Mouse (Mus musculus) spleen, postnatal 4 days (tissue): ENCODE measurements around the gene Fam172a.

Experiments used
- DNase-seq, 2 experiments: peaks; one replicate each; pipeline ENCODE4 v3.0.0; 2022; ENCODE audit warnings: low spot score in 2 of 2

The Fam172a gene

DNA sequence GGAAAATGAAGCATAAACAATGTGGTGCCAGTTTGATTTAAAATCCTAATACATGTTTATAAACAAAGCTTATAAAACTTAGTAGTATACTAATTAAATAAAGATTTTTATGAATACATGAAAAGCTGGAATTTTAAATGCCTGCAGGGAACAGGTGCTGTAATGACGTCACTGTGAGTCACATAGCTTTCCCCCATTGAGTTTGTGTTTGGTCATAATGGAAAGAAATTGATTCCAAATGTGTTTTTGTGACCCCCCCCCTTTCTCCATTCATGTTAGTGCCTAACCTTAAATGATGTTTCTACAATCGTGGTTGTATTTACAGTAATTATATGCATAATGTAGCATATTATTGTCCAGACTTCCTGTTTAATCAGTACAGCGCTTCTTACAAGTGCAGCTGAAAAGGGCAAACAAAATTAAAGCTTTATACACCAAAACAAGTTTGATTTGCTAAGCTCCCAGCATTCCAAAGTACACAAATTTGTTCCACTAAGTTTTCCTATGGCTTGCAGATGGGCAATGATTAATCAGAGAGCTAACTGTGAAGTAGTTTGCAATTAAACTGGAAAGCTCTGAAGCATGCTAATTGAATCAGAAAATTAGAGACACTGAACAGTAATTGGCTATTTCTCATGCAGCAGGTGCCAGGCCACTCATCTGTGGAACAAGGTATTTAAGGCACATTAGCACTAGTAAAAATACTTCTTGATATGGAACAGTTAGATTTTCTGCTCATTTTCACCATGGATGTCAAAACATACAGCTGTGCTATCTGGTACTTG, 398.1 kb downstream of the Fam172a start:
- DNase-seq, result no peak

DNA sequence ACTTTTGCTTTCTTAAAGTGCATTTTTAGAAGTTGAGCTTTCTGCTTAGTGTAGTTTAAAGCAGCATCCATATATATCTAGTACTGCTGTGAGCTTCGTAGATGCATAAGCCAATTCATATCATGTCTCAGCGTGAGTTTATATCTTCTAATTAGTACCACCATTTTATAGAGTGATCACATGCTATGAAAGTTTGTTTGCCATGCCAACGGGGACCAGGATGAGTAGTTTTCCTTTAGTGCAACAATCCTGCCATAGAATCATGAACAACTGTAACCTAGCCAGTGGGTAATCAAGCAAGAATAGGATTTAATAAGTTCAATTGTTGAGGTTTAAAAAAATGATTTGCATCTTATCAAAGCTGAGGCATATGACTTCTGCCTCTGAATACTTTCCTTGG, 398.8 kb downstream of the Fam172a start:
- DNase-seq, result no peak

GRCm38 (mm10) chr13:78102337-78102736, 400.5 kb downstream of the Fam172a start:
- no peak for DNase-seq

GRCm38 (mm10) chr13:78104851-78105250, 403.0 kb downstream of the Fam172a start:
- DNase-seq, result no peak

GRCm38 (mm10) chr13:78110648-78111047, 408.8 kb downstream of the Fam172a start:
- DNase-seq, result no peak

GRCm38 (mm10) chr13:78113978-78114377, 412.1 kb downstream of the Fam172a start:
- DNase-seq, result no peak

DNA sequence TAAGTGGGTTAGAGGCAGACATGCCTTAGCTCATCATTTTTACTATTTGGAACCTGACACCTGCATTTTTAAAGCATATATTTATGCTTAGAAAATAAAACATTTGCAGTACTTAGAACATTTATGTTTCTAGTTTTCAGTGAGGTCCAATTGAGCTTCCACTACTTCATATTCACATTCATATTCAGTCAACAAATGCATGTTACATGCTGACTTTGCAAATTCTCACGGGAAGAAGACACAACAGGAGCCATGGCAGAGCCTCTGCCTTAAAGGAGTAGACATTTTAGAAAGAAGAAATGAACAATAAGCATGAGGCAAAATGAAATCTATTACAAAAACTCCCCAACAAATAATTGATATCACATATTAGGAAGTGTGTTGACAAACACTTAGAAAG, 416.9 kb downstream of the Fam172a start:
- no peak for DNase-seq

DNA sequence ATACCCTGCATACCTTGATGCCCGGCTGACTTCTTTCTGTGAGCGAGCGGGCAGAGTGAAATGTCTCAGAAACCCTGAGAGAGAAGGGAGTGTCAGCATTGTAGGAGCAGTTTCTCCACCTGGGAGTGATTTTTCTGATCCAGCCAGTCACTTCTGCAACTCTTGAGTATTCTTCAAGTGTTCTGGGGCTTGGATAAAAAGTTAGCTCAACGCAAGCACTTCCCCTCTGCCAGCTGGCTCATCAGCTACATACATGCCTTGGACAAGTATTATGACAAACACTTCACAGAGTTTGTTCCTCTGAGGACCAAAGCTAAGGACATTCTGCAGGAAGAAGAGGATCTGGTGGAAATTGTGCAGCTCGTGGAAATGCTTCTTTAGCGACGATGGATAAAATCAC, 420.2 kb downstream of the Fam172a start:
- DNase-seq, result no peak

DNA sequence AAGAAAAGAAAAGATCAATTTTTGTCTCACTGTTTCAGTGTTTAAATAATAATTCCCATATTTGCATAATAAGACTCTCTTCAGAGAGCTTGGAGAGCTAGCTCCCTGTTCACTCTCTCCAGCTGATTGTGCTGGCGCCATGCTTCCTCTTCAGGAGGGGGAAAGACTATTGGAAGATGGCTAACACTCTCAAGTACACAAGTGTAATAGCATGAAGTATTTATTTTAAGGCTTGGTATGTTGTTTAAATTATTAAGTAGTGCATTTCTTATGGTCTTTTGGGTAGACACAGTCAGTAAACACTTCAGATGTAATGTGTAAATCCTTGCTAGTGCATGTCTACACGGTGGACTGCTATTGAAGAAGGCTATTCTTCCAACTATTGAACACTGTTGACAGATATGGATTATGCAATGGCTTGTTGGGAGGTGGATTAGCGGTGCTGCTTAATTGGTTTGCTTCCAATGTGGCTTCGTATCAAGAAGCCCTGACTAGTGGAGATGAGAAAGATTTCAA, 422.1 kb downstream of the Fam172a start:
- DNase-seq, result no peak

- DNase-seq, result no peak
Observed at GRCm38 (mm10) chr13:78157465-78157864, 455.6 kb downstream of the Fam172a start.

GRCm38 (mm10) chr13:78162149-78162548, 460.3 kb downstream of the Fam172a start:
- DNase-seq, result no peak

DNA sequence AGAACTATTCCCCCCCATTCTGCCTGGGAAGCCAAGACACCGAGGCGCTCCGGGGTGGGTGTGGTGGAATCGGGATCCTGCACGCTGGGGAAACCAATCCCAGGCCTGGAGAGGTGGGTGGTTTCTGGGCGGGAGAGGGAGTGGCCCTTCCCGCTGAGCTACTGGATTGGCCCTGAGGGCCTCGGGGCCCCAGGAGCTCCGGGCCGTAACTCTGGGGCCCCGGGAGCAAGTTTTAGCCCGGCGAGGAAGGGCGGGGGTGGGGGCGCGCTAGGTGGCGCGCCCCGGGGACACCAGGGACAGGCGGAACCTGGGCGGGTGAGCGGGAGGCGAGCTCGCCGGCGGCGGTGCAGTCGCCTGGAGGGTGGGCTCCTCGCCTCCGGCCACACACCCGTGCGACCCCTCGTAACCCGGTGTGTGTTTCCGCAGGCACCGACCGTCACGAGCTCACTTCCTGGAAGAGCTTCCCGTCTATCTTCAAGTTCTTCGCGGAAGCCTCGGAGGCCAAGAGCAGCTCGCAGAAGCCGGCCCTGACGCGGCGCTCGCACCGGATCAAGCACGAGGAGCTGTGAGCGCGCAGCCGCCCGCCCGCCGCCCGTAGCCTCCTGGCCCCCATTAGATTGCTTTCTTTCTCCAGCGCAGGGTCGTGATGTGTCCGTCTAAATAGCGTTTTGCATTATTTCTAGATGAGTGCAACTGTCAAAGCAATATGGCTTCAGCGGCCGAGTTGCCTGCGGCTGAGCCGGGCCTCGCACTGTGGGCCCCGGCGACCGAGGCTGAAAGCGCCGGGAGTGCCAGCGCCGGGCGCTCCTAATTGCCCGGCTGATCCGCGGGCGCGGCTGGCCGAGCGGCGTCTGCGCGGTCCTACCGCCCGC, 461.5 kb downstream of the Fam172a start:
- peak in 1 of 2 experiments; percentile 62 for DNase-seq

- no peak for DNase-seq
Observed at GRCm38 (mm10) chr13:78164941-78165340, 463.1 kb downstream of the Fam172a start.

GRCm38 (mm10) chr13:78168166-78168565, 466.3 kb downstream of the Fam172a start:
- no peak for DNase-seq

GRCm38 (mm10) chr13:78171320-78171719, 469.5 kb downstream of the Fam172a start:
- no peak for DNase-seq

GRCm38 (mm10) chr13:78171984-78172636, 470.3 kb downstream of the Fam172a start:
- DNase-seq, result no peak

- DNase-seq, result no peak
Observed at GRCm38 (mm10) chr13:78172861-78173260, 471.0 kb downstream of the Fam172a start.

- DNase-seq, result no peak
Observed at GRCm38 (mm10) chr13:78174191-78174590, 472.4 kb downstream of the Fam172a start.

- no peak for DNase-seq
Observed at GRCm38 (mm10) chr13:78174891-78175290, 473.1 kb downstream of the Fam172a start.

DNA sequence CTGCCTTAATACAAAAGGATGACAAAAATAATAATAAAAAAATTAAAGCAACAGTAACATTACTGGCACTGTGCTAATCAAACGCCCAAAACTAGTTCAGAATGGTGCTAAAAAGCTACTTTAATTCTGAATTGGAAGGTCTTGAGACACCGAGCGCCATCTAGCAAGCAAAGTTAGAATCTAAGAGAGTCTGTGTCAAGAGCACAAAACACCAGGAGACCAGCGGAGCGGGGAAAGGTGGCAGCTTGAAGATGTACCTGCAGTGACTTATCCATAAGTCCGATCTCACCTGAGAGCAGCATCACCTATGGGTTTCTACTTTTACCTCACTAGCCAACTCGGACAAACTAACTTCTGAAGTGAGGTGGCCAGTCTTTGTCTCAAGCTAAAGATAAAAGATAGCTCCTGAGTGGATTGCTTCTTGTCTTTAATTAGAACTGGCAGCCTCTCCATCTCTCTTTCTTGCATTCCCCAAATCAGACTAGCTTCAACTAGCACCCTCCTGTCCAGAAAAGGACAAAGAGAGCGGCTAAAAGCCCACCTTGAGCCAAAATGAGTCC, 474.1 kb downstream of the Fam172a start:
- no peak for DNase-seq

DNA sequence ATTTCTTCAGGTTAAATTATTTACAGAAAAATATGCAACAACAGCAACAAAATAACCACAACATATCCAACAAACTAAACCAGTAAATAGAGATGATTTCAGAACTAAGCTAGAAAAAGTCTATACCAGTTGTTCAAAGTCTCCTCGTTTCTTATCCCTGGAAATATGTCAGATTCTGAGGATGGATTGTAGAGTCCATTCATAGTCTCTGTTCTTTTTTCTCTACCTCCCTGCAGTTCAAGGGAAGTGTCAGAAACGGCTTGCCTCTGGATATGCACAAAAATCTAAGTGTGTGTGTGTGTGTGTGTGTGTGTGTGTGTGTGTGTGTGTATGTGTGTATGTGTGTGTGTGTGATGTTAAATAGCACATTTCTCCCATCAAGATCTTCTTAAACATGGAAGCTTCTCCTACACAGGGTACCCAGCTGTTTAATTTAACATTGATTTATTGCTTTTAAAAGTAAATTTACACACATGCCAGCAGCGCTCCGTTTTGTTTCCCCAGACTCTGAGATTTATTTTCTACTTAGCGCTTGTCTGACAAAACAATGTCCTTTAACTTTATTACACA, 475.6 kb downstream of the Fam172a start:
- no peak for DNase-seq
